23 mouse cellular contexts compared by ENCODE assay signal in the genomic region with DNA sequence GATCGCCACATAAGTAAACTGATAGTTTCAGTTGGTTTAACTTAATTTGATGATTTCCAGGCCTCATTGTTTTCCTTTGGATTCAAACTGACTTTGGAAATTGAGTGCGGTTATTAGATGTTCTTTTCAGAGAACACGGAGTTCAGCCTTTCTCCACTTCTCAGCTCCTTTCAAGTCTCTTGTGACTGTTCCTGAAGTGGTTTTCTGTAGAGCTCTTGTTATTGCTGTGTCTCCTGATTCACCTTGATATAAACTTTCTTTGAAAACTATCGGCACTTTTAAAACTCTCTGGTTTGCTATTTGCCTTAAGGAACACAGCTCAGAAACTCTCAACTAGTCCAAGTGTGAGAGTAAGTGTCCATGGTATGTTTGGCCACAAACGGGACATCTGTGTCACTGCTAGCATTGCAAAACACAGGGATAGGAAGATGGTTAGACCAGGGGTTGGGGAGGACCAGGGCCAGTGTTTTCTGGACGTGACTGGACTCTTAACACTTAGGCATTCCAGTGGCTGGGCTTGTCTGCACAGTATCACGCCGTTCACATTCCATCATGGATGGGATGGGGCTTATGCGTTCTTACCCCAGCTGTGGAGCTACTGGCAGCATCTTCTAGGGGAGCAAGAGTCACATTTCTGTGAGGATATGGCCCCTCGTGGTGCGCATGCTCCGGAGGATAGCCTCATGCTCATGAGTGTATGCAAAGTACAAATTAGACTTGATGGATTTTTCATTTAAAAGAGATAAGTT. TPM values are rescaled to one million over a fixed set of nuclear protein-coding genes. Genes with fewer than 3 reads are reported as not detected.
DNase-seq lines count a peak whose midpoint lies in the region; ATAC-seq lines count a peak whose summit lies in the region.
"Had no signal": no experiment of that assay in that cellular context is flagged by ENCODE, and none has a peak within 500 bp of the region (broad histone marks: within the 10 kb centered on the region; RNA-seq: fewer than 3 reads in every experiment).

No protein-coding gene starts in this region.

- H3K27ac ChIP-seq in intestine, embryonic 14.5 days (ENCODE audit: low read depth) = no peak overlapping the region
- no peak overlapping the region for H3K27ac ChIP-seq in intestine, embryonic 15.5 days
- H3K27ac ChIP-seq in lung, embryonic 16.5 days (ENCODE audit: low read length) = no peak overlapping the region
- H3K27ac ChIP-seq: forebrain, embryonic 10.5 days; gastrocnemius, adult 2 months; hindbrain, embryonic 10.5 days; hindbrain, embryonic 13.5 days had no signal

- WGBS in intestine, embryonic 14.5 days = 75% methylated on average over 12 of the region's 12 CpGs
- WGBS in intestine, embryonic 15.5 days = 82% methylated on average over 12 of the region's 12 CpGs
- WGBS in lung, embryonic 16.5 days = 70% methylated on average over 12 of the region's 12 CpGs

- ATAC-seq in intestine, embryonic 14.5 days (replicated peaks; ENCODE audit: low FRiP score, low TSS enrichment, low read depth) = no peak
- ATAC-seq in intestine, embryonic 15.5 days = no peak
- 0 out of 2 replicates have a peak, but pooled peaks have one; percentile 12 for ATAC-seq in lung, embryonic 16.5 days (ENCODE audit: low read depth)
- ATAC-seq: activated CD4-positive, CD25-positive, alpha-beta regulatory T cell, adult 4 months; CD4-positive, CD25-positive, alpha-beta regulatory T cell, adult 4 months; forebrain, embryonic 14.5 days; forebrain, postnatal 0 days; hindbrain, embryonic 16.5 days had no signal

- H3K4me2 ChIP-seq in intestine, embryonic 14.5 days (ENCODE audit: low read length) = no peak overlapping the region
- H3K4me2 ChIP-seq in intestine, embryonic 15.5 days (replicated peaks) = no peak overlapping the region
- H3K4me2 ChIP-seq in lung, embryonic 16.5 days (ENCODE audit: low read depth, low read length) = no peak overlapping the region
- H3K4me2 ChIP-seq: heart, embryonic 11.5 days; hindbrain, embryonic 13.5 days had no signal

- no peaks in the 10 kb centered on the region for H3K4me1 ChIP-seq in intestine, embryonic 14.5 days (replicated peaks; ENCODE audit: control insufficient read depth, insufficient read depth, low read length)
- no peaks in the 10 kb centered on the region for H3K4me1 ChIP-seq in intestine, embryonic 15.5 days (replicated peaks)
- H3K4me1 ChIP-seq in lung, embryonic 16.5 days (replicated peaks; ENCODE audit: control insufficient read depth, insufficient read depth, low read length) = no peaks in the 10 kb centered on the region

- no peaks in the 10 kb centered on the region for H3K36me3 ChIP-seq in intestine, embryonic 14.5 days (ENCODE audit: control insufficient read depth, insufficient read depth, low read length)
- H3K36me3 ChIP-seq in intestine, embryonic 15.5 days = no peaks in the 10 kb centered on the region
- 0 out of 2 replicates have a peak, but pooled peaks cover 3% of the 10 kb centered on the region for H3K36me3 ChIP-seq in lung, embryonic 16.5 days (ENCODE audit: control insufficient read depth, insufficient read depth, low read length)
- H3K36me3 ChIP-seq: forebrain, embryonic 10.5 days; hindbrain, embryonic 13.5 days had no signal

- peak; percentile 48 for DNase-seq in intestine, embryonic 14.5 days (ENCODE audit: low spot score)
- DNase-seq in lung, postnatal 14 days = no peak
- peak; percentile 9 for DNase-seq in R1 (ENCODE audit: low read depth, low spot score)
- DNase-seq in lung, postnatal 36 days = peak; percentile 11
- DNase-seq: adrenal gland, adult 8-10 months; adrenal gland, postnatal 25 days; cerebellum, adult 11-12 months; cerebellum, adult 9-10 months; cerebellum, postnatal 14 days; forebrain, postnatal 0 days; gastrocnemius, adult 2 months; gastrocnemius, postnatal 14 days; heart, adult 18-20 months had no signal

- H3K9ac ChIP-seq in intestine, embryonic 14.5 days (ENCODE audit: low read length) = no peak overlapping the region
- H3K9ac ChIP-seq in intestine, embryonic 15.5 days = no peak overlapping the region
- no peak overlapping the region for H3K9ac ChIP-seq in lung, embryonic 16.5 days (ENCODE audit: low read length)
- H3K9ac ChIP-seq: forebrain, postnatal 0 days; hindbrain, embryonic 13.5 days had no signal

- H3K27me3 ChIP-seq in intestine, embryonic 14.5 days (replicated peaks; ENCODE audit: control insufficient read depth, insufficient read depth, low read length) = no peaks in the 10 kb centered on the region
- H3K27me3 ChIP-seq in intestine, embryonic 15.5 days (replicated peaks) = no peaks in the 10 kb centered on the region
- H3K27me3 ChIP-seq in lung, embryonic 16.5 days (ENCODE audit: control insufficient read depth, insufficient read depth, low read depth, low read length) = no peaks in the 10 kb centered on the region
- H3K27me3 ChIP-seq: hindbrain, embryonic 13.5 days had no signal

- H3K9me3 ChIP-seq in intestine, embryonic 14.5 days (ENCODE audit: control insufficient read depth, low read length) = no peaks in the 10 kb centered on the region
- H3K9me3 ChIP-seq in intestine, embryonic 15.5 days = no peaks in the 10 kb centered on the region
- no peaks in the 10 kb centered on the region for H3K9me3 ChIP-seq in lung, embryonic 16.5 days (ENCODE audit: control insufficient read depth, low read length)
- H3K9me3 ChIP-seq: forebrain, embryonic 10.5 days; hindbrain, embryonic 10.5 days; hindbrain, embryonic 13.5 days had no signal

- no peak overlapping the region for H3K4me3 ChIP-seq in intestine, embryonic 14.5 days (ENCODE audit: low read depth, low read length)
- no peak overlapping the region for H3K4me3 ChIP-seq in intestine, embryonic 15.5 days (replicated peaks)
- H3K4me3 ChIP-seq in lung, embryonic 16.5 days (ENCODE audit: low read length) = no peak overlapping the region
- H3K4me3 ChIP-seq: forebrain, embryonic 10.5 days; gastrocnemius, adult 2 months; hindbrain, embryonic 10.5 days; hindbrain, embryonic 13.5 days had no signal

RNA-seq across cellular contexts. Expression of a gene that starts 38.8 kb away (rescaled TPM):
- polyA plus RNA-seq in intestine, embryonic 14.5 days (2014; fragmentation: Nextera tagmentation; extraction: Ambion mirVana) = 7.3 and 8.3 TPM in 2 replicates
- polyA plus RNA-seq in intestine, embryonic 15.5 days (2015; fragmentation: Nextera tagmentation; extraction: Ambion mirVana) = 6.2 and 6.6 TPM in 2 replicates
- polyA plus RNA-seq in lung, embryonic 16.5 days (2015; fragmentation: Nextera tagmentation; extraction: Ambion mirVana) = 13.3 and 14.3 TPM in 2 replicates
